Mouse (Mus musculus) ES-Bruce4 (cell line): ENCODE data around the gene Fndc3b.

Source experiments
- EP300 ChIP-seq: IDR thresholded peaks from 2 replicates; pipeline ENCODE4 v1.6.1; 2011; ENCODE audit warnings: low read depth, low read length; ENCODE audit not compliant: insufficient read depth
- POLR2A ChIP-seq: IDR thresholded peaks from one replicate; pipeline ENCODE4 v1.8.1; 2011; ENCODE audit warnings: low read length; ENCODE audit not compliant: insufficient read depth

- no peak for TF ChIP-seq POLR2A
- TF ChIP-seq EP300: no peak
These were observed 160.1 kb downstream of the Fndc3b start for GRCm38 (mm10) chr3:27551005-27551404.
